Mouse (Mus musculus): ENCODE measurements at regions not wholly inside any gene's neighbourhood (a gene's known extent, or its start where the extent isn't known, plus 50 kb on each side); places are given as distances from the start of the nearest gene placed in this dataset.

DNA sequence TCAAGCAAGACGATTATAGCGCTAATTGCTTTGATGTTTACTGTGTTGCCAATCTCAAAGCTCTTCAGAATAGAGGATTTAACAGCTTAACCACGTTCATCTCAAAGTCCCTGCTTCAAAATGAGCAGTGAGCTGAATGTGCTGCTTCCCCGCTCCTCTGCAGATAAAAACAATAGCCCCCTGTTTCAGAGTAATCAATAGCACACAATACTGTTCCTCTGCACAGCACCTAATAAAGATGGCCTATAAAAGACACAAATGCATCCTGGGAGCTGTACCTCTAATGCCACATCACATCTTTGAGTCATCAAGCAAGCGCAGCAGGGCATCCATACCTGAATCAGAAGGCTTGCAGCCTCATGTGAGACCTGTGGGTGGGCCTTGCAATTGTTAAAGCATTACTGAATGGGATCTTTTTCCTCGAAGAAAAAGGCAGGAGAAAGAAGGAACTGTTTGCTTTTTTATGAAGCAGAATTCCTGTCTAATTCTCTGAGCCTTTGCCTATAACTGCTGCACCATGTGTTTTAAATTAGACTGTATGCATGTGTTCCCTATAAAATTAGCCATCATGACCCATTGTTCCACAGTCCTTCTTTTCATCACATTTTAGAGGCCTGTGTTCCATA is 648.5 kb upstream of the Cited2 start:
- 72% methylated on average over 6 of the region's 6 CpGs for WGBS
- H3K27me3 ChIP-seq (replicated peaks; ENCODE audit: control insufficient read depth, insufficient read depth, low read length) = no peaks in the 10 kb centered on the region
- H3K4me1 ChIP-seq (replicated peaks; ENCODE audit: control insufficient read depth, insufficient read depth, low read length) = 0 out of 2 replicates have a peak, but pooled peaks cover 6% of the 10 kb centered on the region
- H3K4me2 ChIP-seq (replicated peaks; ENCODE audit: low read depth) = no peak overlapping the region
- TF ChIP-seq CTCF (IDR thresholded peaks at IDR 0.05; ENCODE audit: low read depth) = no peak
- no peak overlapping the region for H3K9ac ChIP-seq (ENCODE audit: low read depth, low read length)
- no peaks in the 10 kb centered on the region for H3K9me3 ChIP-seq (ENCODE audit: control insufficient read depth)
- no peak overlapping the region for H3K27ac ChIP-seq (ENCODE audit: low read depth, low read length)
- H3K36me3 ChIP-seq (ENCODE audit: control insufficient read depth, insufficient read depth) = no peaks in the 10 kb centered on the region
- no peak for ATAC-seq
- no peak overlapping the region for H3K4me3 ChIP-seq (ENCODE audit: low read depth, low read length)

DNA sequence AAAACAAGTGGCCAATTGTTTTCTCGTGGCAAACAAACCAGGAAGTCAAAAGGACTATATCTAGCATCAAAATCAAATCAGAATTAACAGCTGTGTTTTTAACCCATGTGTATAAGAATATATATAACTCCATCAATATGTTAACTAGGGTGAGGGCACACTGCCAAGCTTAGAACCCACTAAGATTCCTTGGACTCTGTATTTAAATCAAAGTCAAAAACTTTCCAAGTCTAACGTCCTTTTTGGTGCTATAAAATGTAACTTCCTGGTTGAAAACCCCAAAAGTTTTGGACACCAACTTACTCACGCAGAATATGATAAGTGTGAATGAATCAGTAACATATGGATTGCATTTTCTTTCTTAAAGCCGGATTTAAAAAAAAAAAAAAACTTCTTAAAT is 647.9 kb upstream of the Cited2 start:
- no peak for TF ChIP-seq CTCF (IDR thresholded peaks at IDR 0.05; ENCODE audit: low read depth)
- H3K4me1 ChIP-seq (replicated peaks; ENCODE audit: control insufficient read depth, insufficient read depth, low read length) = 0 out of 2 replicates have a peak, but pooled peaks cover 6% of the 10 kb centered on the region
- WGBS = 47% methylated on average over 4 of the region's 4 CpGs
- H3K9ac ChIP-seq (ENCODE audit: low read depth, low read length) = no peak overlapping the region
- H3K4me2 ChIP-seq (replicated peaks; ENCODE audit: low read depth) = no peak overlapping the region
- no peak overlapping the region for H3K4me3 ChIP-seq (ENCODE audit: low read depth, low read length)
- H3K36me3 ChIP-seq (ENCODE audit: control insufficient read depth, insufficient read depth) = no peaks in the 10 kb centered on the region
- no peak overlapping the region for H3K27ac ChIP-seq (ENCODE audit: low read depth, low read length)
- no peak for ATAC-seq
- no peaks in the 10 kb centered on the region for H3K27me3 ChIP-seq (replicated peaks; ENCODE audit: control insufficient read depth, insufficient read depth, low read length)
- H3K9me3 ChIP-seq (ENCODE audit: control insufficient read depth) = no peaks in the 10 kb centered on the region

DNA sequence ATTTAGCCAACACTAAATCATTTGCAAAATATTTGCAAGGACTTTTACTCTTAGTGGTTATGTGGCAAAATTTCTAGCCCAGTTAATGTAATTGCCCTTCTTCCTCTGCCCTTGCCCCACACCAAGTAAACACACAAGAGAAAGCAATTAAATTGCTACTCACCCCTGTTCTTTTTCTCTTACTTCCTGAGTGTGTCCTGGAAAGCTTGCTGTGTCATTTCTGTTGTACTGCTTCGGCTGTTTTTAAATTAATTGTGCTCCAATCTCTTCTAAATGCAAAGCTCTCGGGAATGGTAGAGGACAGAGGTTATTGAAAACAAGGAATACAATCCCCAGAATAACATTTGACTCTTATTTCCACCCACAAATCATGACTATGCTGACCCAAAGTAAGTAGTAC is 647.4 kb upstream of the Cited2 start:
- ATAC-seq = no peak
- no peak overlapping the region for H3K4me2 ChIP-seq (replicated peaks; ENCODE audit: low read depth)
- 30% methylated on average over 2 of the region's 2 CpGs for WGBS

DNA sequence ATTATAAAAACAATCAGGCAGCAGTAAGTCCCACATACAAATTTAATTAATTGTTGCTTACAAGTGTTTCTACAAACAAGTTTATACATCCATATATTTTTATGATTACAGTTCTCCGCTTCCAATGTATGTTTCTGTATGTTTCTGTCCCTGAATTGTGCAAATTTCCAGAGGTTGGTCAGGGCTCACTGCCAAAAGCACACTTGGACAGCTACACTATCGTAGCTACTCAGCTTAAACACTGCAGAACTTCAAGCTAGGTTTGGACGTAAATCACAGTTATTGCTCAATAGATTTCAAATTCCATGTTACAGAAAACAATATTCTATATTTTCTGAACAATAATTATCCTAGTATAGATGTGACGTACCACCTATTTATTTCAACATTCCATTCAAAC is 646.8 kb upstream of the Cited2 start:
- no peak for TF ChIP-seq CTCF (IDR thresholded peaks at IDR 0.05; ENCODE audit: low read depth)
- Histone ChIP-seq H3K4me3 (ENCODE audit: low read depth, low read length) (no peak overlapping the region), H3K36me3 (ENCODE audit: control insufficient read depth, insufficient read depth) (no peaks in the 10 kb centered on the region), H3K27ac (ENCODE audit: low read depth, low read length) (no peak overlapping the region), H3K9ac (ENCODE audit: low read depth, low read length) (no peak overlapping the region), H3K27me3 (replicated peaks; ENCODE audit: control insufficient read depth, insufficient read depth, low read length) (no peaks in the 10 kb centered on the region), H3K9me3 (ENCODE audit: control insufficient read depth) (no peaks in the 10 kb centered on the region), H3K4me2 (replicated peaks; ENCODE audit: low read depth) (no peak overlapping the region), H3K4me1 (replicated peaks; ENCODE audit: control insufficient read depth, insufficient read depth, low read length) (0 out of 2 replicates have a peak, but pooled peaks cover 6% of the 10 kb centered on the region)
- 47% methylated on average over 4 of the region's 4 CpGs for WGBS
- ATAC-seq = no peak

More for the DNA sequence above, 647.4 kb upstream of the Cited2 start:
- no peaks in the 10 kb centered on the region for H3K36me3 ChIP-seq (ENCODE audit: control insufficient read depth, insufficient read depth)
- H3K4me3 ChIP-seq (ENCODE audit: low read depth, low read length) = no peak overlapping the region
- no peak overlapping the region for H3K9ac ChIP-seq (ENCODE audit: low read depth, low read length)
- no peaks in the 10 kb centered on the region for H3K9me3 ChIP-seq (ENCODE audit: control insufficient read depth)
- H3K27me3 ChIP-seq (replicated peaks; ENCODE audit: control insufficient read depth, insufficient read depth, low read length) = no peaks in the 10 kb centered on the region
- no peak overlapping the region for H3K27ac ChIP-seq (ENCODE audit: low read depth, low read length)
- TF ChIP-seq CTCF (IDR thresholded peaks at IDR 0.05; ENCODE audit: low read depth) = no peak
- H3K4me1 ChIP-seq (replicated peaks; ENCODE audit: control insufficient read depth, insufficient read depth, low read length) = 0 out of 2 replicates have a peak, but pooled peaks cover 6% of the 10 kb centered on the region

DNA sequence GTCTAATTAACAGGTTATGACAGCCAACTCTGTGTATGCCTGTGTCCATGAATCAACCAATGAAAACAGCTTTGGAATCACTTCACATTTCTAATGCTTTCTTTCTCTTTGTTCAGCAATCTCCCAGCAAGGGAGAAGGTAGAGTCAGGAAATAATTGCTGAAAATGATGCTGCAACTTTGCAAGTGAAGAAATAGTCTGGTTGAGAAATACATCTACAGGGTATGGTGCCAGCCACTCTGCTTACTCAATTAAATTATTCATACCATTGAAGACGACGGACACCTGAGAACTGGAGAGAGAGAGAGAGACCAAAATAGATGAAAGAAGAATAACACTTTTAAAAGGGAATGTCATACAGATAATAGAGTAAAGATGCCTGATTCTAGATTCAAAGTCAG is 645.4 kb upstream of the Cited2 start:
- Histone ChIP-seq H3K27me3 (replicated peaks; ENCODE audit: control insufficient read depth, insufficient read depth, low read length) (no peaks in the 10 kb centered on the region), H3K36me3 (ENCODE audit: control insufficient read depth, insufficient read depth) (no peaks in the 10 kb centered on the region), H3K4me1 (replicated peaks; ENCODE audit: control insufficient read depth, insufficient read depth, low read length) (0 out of 2 replicates have a peak, but pooled peaks cover 6% of the 10 kb centered on the region), H3K27ac (ENCODE audit: low read depth, low read length) (no peak overlapping the region), H3K9me3 (ENCODE audit: control insufficient read depth) (no peaks in the 10 kb centered on the region), H3K4me3 (ENCODE audit: low read depth, low read length) (no peak overlapping the region), H3K4me2 (replicated peaks; ENCODE audit: low read depth) (no peak overlapping the region), H3K9ac (ENCODE audit: low read depth, low read length) (no peak overlapping the region)
- WGBS = 88% methylated on average over 2 of the region's 2 CpGs
- ATAC-seq = no peak
- TF ChIP-seq CTCF (IDR thresholded peaks at IDR 0.05; ENCODE audit: low read depth) = no peak

- no peak for TF ChIP-seq CTCF (IDR thresholded peaks at IDR 0.05; ENCODE audit: low read depth)
- H3K4me2 ChIP-seq (replicated peaks; ENCODE audit: low read depth) = no peak overlapping the region
- H3K27me3 ChIP-seq (replicated peaks; ENCODE audit: control insufficient read depth, insufficient read depth, low read length) = no peaks in the 10 kb centered on the region
- no peaks in the 10 kb centered on the region for H3K9me3 ChIP-seq (ENCODE audit: control insufficient read depth)
- WGBS = 64% methylated on average over 5 of the region's 5 CpGs
- no peak overlapping the region for H3K9ac ChIP-seq (ENCODE audit: low read depth, low read length)
- H3K27ac ChIP-seq (ENCODE audit: low read depth, low read length) = no peak overlapping the region
- no peak for ATAC-seq
- H3K4me3 ChIP-seq (ENCODE audit: low read depth, low read length) = no peak overlapping the region
- H3K36me3 ChIP-seq (ENCODE audit: control insufficient read depth, insufficient read depth) = no peaks in the 10 kb centered on the region
- H3K4me1 ChIP-seq (replicated peaks; ENCODE audit: control insufficient read depth, insufficient read depth, low read length) = no peaks in the 10 kb centered on the region
These were observed 642.2 kb upstream of the Cited2 start for GRCm38 (mm10) chr10:17080818-17081217.
